Mouse (Mus musculus) right cerebral cortex, adult 18-20 months (tissue): ENCODE results near the gene Reep6.

ENCODE experiments used
- DNase-seq: peaks from one replicate; pipeline ENCODE4 v3.0.0; 2022; ENCODE audit warnings: mixed read lengths

The Reep6 gene

DNA sequence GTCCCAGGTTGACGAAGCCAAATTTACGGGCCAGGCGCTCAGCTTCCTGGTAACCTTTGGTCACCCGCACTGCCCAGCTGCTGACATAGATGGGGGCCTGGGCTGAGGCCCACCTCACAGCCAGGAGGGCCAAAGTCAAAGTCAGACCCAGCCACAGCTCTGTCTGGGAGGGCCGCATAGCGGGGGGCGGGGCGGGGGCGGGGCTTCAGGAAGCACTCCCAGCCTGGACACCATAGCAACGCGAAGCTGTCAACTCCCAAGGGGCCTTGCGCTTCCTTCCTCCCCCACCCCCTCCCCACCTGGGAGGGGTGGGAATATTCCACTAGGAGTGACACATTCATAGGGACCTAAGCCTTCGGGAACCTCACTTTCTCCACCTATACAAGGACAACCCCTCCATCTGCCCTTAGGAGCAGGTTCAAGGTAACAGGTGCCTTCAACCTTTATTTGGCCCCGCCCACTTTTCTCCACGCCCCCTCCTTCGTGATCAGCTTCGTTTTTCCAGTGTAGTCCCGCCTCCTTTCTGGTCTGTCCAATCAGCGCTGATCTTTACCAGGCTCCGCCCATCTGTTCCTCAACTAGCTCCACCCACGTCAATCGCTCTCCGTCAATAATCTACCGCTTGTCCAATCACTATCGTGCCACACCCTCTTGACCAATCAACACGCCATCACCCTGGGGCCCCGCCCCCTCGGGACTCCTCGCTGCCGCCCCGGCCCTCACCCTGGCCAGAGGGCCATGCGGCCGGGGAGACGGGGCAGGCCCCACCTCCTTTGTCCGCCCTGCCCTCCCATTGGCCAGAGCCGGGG, at the start of gene Reep6, which contains the start of gene Pcsk4:
Gene Reep6 (plus strand): TSS at position 681 of the 809 bp plus-strand sequence.
Gene Pcsk4 (minus strand): TSS at position 226 of the 809 bp plus-strand sequence.
- peak; percentile 95 for DNase-seq

GRCm38 (mm10) chr10:80281304-80281703, 48.4 kb upstream of the Reep6 start:
- DNase-seq = no peak

DNA sequence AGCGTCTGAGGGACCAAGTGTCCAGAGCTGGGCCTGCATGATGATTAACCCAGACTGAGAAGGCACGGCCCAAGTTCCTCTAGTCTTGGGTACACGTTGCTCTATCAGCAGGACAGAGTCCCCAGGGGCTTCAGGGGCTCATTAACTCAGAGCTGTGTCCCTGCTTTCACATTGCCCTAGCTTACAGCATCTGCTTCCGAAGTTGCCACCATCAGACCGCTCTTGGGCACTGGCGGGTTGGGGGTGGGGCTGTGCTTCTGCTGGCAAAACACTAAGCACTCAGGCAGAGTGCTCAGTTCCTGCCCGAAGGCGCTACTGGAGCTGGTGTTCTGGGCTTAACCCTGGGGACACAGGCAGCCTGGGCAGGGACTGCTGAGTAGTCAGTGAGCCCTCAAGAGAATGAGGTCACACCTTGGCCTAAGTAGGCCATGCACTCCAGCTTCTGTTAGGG, 47.8 kb upstream of the Reep6 start:
- no peak for DNase-seq

GRCm38 (mm10) chr10:80282481-80283441, 47.0 kb upstream of the Reep6 start:
- no peak for DNase-seq

DNA sequence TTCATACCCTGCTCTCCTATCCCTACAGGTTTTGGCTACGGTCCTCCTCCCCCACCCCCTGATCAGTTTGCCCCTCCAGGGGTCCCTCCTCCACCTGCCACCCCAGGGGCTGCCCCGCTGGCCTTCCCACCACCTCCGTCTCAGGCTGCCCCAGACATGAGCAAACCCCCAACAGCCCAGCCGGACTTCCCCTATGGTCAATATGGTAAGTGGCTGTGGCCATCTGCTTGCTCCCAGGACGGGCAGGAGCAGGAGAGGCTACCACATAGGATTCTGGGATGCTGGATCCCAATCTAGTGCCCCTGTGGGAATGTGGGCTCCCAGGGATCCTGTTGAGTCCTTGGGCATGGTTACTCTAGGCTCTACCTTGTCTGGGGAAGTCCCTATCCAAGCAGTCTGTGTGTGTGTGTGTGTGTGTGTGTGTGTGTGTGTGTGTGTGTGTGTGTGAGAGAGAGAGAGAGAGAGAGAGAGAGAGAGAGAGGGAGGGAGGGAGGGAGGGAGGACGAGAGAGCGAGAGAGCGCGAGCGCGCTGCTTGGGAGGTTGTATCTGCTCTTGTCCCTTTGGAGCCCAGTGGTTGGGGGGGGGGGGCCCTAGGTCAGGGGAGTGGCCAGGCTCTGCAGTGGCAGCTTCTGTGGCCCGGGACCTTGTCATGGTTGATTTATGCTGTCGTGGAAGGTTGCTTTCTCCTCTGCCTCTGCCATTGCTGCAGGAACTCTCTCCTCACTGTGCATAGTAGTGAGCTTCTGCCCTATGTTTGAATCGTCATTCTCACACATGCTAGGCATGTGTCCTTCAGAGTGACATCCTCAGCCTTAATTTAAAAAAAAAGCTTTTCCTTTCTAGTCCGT, 44.3 kb upstream of the Reep6 start:
- DNase-seq = no peak

GRCm38 (mm10) chr10:80288097-80288496, 41.7 kb upstream of the Reep6 start:
- DNase-seq = no peak

DNA sequence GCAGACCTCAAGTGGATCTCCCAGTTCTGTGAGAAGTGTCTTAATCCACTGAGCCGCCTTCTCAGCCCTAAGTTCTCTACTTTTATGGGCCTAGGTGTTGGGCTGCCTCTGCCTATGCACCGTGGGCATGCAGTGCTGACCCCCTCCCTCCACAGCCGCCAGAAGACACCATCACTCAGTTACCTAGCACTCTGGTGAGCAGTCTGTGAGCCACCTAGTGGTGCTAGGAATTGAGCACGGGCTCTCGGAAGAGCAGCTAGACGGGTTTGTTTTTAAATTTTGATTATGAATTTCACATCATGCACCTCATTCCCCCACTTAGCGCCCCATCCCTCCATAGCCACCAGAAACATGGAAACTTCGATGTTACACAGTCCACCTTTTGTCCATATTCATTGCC, 41.1 kb upstream of the Reep6 start:
- no peak for DNase-seq

DNA sequence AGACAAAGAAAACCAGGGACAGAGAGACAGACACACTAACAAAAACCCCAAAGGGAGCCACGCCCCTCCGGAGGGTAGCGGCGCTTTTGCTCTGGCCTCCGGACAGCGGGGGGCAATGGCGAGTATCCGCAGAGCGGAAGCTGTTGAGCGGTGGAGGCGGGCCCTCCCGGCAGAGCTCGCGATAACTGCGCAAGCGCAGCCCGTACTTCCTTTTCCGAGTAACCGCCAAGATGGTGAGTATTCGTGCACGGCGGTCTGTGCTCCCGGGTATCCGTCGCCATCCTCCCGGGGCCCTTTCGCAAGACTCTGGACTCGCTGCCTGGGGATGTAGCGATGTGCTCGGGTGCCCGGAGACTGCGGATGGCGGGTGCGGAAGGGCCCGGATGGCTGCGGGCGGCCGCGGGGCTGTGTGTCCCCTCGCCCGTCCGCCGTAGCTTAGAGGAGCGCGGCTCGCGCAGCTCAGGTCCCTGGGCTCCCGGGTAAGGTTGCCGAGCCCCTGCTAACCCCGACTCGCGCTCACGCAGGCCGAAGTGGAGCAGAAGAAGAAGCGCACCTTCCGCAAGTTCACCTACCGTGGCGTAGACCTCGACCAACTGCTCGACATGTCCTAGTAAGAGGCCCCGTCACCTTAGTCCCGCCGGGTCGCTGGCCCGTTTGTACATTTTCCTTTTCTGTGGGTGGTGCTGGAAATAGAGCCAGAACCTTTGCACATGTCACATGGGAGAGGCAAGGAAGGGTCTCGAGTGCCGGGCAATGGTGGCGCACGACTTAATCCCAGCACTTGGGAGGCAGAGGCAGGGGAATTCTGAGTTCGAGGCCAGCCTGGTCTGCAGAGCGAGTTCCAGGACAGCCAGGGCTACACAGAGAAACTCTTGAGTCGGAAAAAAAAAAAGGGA, 37.3 kb upstream of the Reep6 start, which contains the start of gene Rps15:
Gene Rps15 (plus strand): TSS at position 203 of the 896 bp plus-strand sequence.
- DNase-seq = peak; percentile 94

DNA sequence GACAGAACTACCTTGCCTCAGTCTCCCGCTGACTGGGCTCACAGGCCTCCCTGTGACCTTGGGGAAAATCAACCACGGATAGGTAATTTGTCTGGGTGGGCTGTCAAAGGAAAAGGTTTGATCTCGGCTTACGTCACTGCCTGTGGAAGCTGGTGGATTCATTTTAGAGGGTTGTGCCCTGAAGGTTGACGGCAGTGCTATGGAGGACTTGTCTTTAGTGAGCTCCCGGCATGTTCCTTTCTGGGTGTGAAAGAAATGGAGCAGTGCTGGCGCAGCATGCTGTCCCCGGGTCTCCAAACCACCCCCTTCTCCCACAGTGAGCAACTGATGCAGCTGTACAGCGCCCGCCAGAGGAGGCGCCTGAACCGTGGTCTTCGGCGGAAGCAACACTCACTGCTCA, 36.4 kb upstream of the Reep6 start:
- DNase-seq = no peak

DNA sequence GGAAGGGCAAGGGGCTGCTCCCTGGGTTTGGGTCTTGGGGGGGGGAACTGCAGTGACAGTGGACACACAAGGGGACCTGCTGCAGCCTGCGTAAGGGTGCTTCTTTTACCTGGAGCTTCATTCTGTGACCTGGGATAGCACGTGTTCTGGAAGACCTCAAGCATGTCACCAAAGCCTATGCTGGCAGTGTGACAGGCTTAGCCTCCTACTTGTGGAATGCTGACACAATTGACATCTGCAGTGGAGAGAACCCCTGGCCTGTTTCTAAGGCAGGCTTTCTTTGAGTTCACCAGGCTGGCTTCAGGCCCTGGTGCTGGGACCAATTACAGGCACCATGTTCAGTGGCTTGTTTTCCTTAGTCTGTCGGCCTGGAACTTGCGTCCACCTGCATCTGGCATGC, 35.4 kb upstream of the Reep6 start:
- DNase-seq = no peak

GRCm38 (mm10) chr10:80294788-80295303, 34.9 kb upstream of the Reep6 start:
- no peak for DNase-seq

DNA sequence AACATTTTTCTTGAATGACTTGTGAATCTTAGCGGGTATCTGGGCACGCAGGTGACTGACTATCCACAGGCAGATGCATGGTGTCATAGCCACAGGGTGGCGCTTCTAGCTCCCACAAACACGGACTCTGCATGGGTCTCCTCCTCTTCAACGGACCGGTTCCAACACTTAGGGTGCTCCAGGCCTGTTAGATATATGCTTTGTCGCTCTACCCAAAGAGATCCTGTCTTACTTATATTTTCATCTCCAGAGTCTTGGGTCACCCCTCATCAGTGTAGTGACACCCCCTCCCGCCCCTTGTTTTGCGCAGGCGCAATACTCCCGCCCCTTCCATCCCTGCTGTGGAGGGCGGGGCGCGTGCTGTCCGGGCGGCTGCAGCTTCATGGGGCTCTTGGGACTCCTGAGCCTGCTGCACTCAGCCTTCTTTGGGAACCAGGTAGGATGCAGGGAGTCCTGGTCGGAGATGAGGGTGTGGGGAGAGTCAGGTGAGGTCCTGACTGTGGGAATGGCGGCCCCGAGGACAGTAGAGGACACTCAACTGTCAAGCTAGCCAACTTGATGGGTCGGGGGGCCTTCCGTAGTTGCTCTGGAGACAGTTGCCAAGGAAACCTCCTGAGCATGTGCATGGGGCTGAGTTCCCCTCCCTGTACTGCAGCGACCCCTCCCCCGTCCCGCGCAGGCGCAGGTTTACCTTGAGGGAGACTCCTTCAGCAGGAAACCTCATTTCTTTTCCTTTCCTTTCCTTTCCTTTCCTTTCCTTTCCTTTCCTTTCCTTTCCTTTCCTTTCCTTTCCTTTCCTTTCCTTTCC, 33.9 kb upstream of the Reep6 start, which contains the start of gene Apc2:
Gene Apc2 (plus strand): TSS at position 360 of the 808 bp plus-strand sequence.
- peak; percentile 83 for DNase-seq

DNA sequence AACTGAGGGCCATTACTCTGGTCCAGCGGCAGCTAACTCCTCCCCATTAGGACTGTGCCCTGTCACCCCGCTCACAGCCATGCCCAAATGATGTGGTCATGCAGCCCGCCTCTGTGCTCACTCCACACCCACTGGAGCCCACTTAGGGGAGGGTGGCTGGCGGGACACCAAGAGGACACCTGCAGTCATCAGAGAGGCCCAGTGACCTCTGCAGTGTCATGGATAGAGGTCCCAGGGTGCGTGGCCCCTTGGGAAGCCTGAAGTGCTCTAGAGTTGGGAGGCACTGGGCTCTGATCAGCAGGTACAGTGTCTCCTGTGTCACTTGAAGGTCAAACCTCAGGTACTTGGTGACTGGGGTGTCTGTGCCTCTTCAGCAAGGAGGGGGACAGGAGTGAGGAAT, 32.9 kb upstream of the Reep6 start:
- DNase-seq = no peak

- DNase-seq = no peak
Measured at GRCm38 (mm10) chr10:80297526-80298133, 32.1 kb upstream of the Reep6 start.

- peak; percentile 95 for DNase-seq
Measured at GRCm38 (mm10) chr10:80298571-80299281, 31.0 kb upstream of the Reep6 start.

- DNase-seq = no peak
Measured at GRCm38 (mm10) chr10:80299301-80299700, 30.5 kb upstream of the Reep6 start.

- no peak for DNase-seq
Measured at GRCm38 (mm10) chr10:80299824-80300223, 29.9 kb upstream of the Reep6 start.

DNA sequence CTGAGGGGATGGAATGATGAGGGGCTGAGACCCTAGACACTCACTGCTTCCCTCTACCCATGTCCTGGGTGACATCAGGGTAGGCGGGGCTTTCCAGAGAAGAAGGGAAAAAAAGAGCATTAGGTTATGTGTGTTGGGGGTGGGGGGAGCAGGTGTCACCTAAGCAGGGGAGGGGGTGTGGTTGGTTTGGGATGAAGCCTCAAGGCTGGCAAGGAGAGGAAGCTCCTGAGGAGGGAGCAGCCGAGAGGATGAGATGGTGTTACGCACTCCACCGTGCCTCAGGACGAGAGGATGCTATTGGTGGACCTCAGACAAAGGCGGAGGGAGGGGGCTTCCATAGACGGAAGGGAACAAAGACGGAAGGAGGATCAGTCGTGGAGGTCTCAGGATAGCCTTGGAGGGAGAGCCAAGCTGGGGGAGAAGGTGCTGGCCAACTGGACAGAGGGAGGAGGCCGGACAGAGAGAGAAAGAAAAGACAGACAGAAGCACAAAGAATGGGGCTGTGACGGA, 29.0 kb upstream of the Reep6 start:
- DNase-seq = no peak
